Mouse (Mus musculus): ENCODE data around the gene Proser1. TPM values are rescaled to one million over a fixed set of nuclear protein-coding genes. Genes with fewer than 3 reads are reported as not detected.

The Proser1 gene
- total and polyA plus RNA-seq, 3 experiments, result 14.1 to 54.1 (median 20.8) TPM

Other genes starting within 250 kb of the Proser1 start
- 10 to 100 TPM; 10.2 to 11.1 TPM for gene Nhlrc3, start 334 bp upstream of the Proser1 start, total RNA-seq (2021)
- 8.2 and 10.7 TPM in 2 replicates for gene Nhlrc3, start 334 bp upstream of the Proser1 start, polyA plus RNA-seq (2012; rRNA removed)
- not detected for gene Stoml3, start 25.0 kb downstream of the Proser1 start, total RNA-seq (2021)
- gene Stoml3, start 25.0 kb downstream of the Proser1 start, polyA plus RNA-seq (2012; rRNA removed), result not detected in 2 replicates
- under 1 TPM; 0.12 to 0.14 TPM for gene Frem2, start 193.7 kb downstream of the Proser1 start, total RNA-seq (2021)
- 0.16 and 0.29 TPM in 2 replicates for gene Frem2, start 193.7 kb downstream of the Proser1 start, polyA plus RNA-seq (2012; rRNA removed)

Data from adrenal gland, adult 2 months (tissue).